Mouse (Mus musculus) heart, embryonic 16.5 days (tissue): ENCODE measurements around the gene Tigd4. TPM values are rescaled to one million over a fixed set of nuclear protein-coding genes. Genes with fewer than 3 reads are reported as not detected.

Experiments used
- ATAC-seq: fragments of 200-750 bp; cut with Nextera tagmentation; replicated peaks from 2 replicates; pipeline ENCODE4 v1.8.0; 2017; ENCODE audit warnings: moderate number of reproducible peaks; ENCODE audit not compliant: insufficient read depth, low FRiP score; ENCODE audit errors: extremely low read depth
- H3K27ac ChIP-seq: fragments of 300-500 bp; sonication (generic); 2 replicates; pipeline ENCODE4 v1.5.1; 2014; ENCODE audit warnings: mild to moderate bottlenecking, low read length, control low read depth, moderate library complexity
- H3K27me3 ChIP-seq: fragments of 300-500 bp; sonication (generic); 2 replicates; pipeline ENCODE4 v1.6.1; 2014; ENCODE audit warnings: low read length, mixed read lengths; ENCODE audit not compliant: control insufficient read depth, insufficient read depth
- H3K36me3 ChIP-seq: fragments of 300-500 bp; sonication (generic); 2 replicates; pipeline ENCODE4 v1.6.1; 2014; ENCODE audit not compliant: control insufficient read depth, insufficient read depth
- H3K4me1 ChIP-seq: fragments of 300-500 bp; sonication (generic); 2 replicates; pipeline ENCODE4 v1.6.1; 2014; ENCODE audit warnings: low read length, mixed read lengths; ENCODE audit not compliant: control insufficient read depth, insufficient read depth
- H3K4me2 ChIP-seq: fragments of 300-500 bp; sonication (generic); 2 replicates; pipeline ENCODE4 v1.6.1; 2014; ENCODE audit warnings: low read depth, mild to moderate bottlenecking, control low read depth, low read length
- H3K4me3 ChIP-seq: fragments of 300-500 bp; sonication (generic); 2 replicates; pipeline ENCODE4 v1.5.1; 2014; ENCODE audit warnings: mild to moderate bottlenecking, control low read depth, low read length
- H3K9ac ChIP-seq: fragments of 300-500 bp; sonication (generic); 2 replicates; pipeline ENCODE4 v1.6.1; 2014; ENCODE audit warnings: low read length, control low read depth
- H3K9me3 ChIP-seq: fragments of 300-500 bp; sonication (generic); replicated peaks from 2 replicates; pipeline ENCODE4 v1.6.1; 2016; ENCODE audit warnings: low read length; ENCODE audit not compliant: control insufficient read depth
- WGBS: fragments of 180-500 bp; shearing (Covaris S2); extraction: QIAGEN DNeasy Blood & Tissue Kit; methylation state at CpG from one replicate; pipeline ENCODE4 v1.1.7; 2014; 5-methylcytosine and 5-hydroxymethylcytosine counted together
- polyA plus RNA-seq: library from polyadenylated mRNA; unstranded; fragments of >200 nt; fragmentation: Nextera tagmentation; extraction: Ambion mirVana; gene quantifications from 2 replicates; pipeline ENCODE4 v1.2.1, GENCODE M21; 2015

Gene Tigd4
- polyA plus RNA-seq, 1 experiment from 2014 or later: 0.37 TPM

DNA sequence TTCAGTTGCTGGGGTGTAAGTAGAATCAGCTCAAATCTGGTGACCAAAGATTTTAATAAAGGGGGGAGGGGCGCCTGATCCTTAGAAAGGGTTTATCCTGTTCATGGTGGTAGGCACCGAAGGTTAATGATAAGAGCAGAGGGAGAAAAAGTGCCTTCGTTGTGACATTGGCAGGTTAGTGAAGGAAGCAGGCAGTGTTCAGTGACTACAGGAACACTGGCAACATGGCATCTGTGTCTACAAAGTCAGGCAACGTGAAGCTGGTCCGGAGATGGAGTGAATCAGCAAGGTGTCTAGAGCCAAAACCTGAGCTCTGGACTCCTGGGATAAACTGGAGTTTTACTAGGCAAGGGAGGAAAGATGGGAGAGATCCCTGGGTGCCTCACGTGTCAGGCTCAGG is 5.4 kb downstream of the Tigd4 start:
- H3K9me3 ChIP-seq: no peaks in the 10 kb centered on the region

DNA sequence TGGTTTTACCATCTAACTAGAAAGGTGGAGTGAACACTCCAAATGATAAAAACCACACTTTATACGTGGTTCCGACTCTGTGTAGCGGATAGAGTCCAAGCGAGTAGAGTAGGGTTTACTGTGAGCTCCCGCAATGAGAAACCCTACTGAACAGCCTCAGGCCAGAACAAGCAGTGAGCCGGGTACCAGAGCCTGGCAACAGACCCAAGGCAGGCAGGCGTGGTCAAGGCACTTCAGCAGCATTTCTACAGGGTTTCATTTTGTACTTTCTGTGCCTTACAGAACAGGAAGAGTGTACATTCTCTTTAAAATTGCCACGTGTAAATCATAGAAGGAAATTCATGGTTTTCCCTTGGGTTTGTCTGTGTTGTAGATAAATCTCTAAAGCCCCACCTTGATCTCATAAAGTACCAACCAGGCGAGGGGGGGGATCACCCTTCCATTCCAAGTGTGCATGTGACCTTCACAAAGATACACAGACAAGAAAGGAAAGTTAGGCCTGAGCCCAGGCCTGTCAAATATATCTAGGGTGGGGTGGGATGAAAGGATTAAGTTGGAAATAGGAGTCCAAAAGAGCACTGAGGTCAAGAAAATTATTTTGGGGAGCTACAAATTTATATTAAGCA is 8.6 kb downstream of the Tigd4 start:
- ATAC-seq: no peak

More for the DNA sequence above, 5.4 kb downstream of the Tigd4 start:
- H3K4me1 ChIP-seq: 0 out of 2 replicates have a peak, but pooled peaks cover 2% of the 10 kb centered on the region
- no peak overlapping the region for H3K4me3 ChIP-seq
- 78% methylated on average over 6 of the region's 6 CpGs for WGBS
- no peak for ATAC-seq
- no peak overlapping the region for H3K27ac ChIP-seq
- no peak overlapping the region for H3K9ac ChIP-seq
- H3K27me3 ChIP-seq: no peaks in the 10 kb centered on the region
- no peaks in the 10 kb centered on the region for H3K36me3 ChIP-seq
- no peak overlapping the region for H3K4me2 ChIP-seq

DNA sequence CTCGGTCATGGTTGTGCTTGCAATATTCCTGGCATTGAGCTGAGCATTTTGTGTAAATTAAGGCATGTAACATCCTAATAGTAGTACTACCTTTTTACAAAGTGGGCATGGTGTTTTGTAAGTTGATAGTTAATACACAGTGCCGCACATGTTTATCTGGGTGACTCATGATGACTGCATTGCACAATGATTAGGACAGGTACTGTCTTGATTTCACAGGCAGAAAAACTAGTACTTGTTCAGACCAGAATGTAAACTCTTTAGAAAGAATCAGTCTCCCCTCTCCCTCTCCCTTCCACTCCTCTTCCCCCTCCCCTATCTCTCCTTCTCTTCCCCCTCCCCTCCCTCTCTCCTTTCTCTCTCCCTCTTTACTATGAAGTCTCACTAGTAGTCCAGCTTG is 9.4 kb downstream of the Tigd4 start:
- H3K4me1 ChIP-seq: 0 out of 2 replicates have a peak, but pooled peaks cover 2% of the 10 kb centered on the region
- H3K27ac ChIP-seq: no peak overlapping the region
- ATAC-seq: no peak
- no peak overlapping the region for H3K4me2 ChIP-seq
- WGBS: 72% methylated on average over 2 of the region's 2 CpGs
- no peaks in the 10 kb centered on the region for H3K27me3 ChIP-seq
- no peaks in the 10 kb centered on the region for H3K36me3 ChIP-seq
- H3K9me3 ChIP-seq: peaks cover 3% of the 10 kb centered on the region; the same call in 1 of the 2 replicates
- H3K4me3 ChIP-seq: no peak overlapping the region
- no peak overlapping the region for H3K9ac ChIP-seq

More for the DNA sequence above, 8.6 kb downstream of the Tigd4 start:
- Histone ChIP-seq H3K4me3 (no peak overlapping the region), H3K27ac (no peak overlapping the region), H3K9ac (no peak overlapping the region), H3K36me3 (no peaks in the 10 kb centered on the region), H3K9me3 (peaks cover 3% of the 10 kb centered on the region; the same call in 1 of the 2 replicates), H3K27me3 (no peaks in the 10 kb centered on the region), H3K4me2 (no peak overlapping the region), H3K4me1 (0 out of 2 replicates have a peak, but pooled peaks cover 2% of the 10 kb centered on the region)
- 79% methylated on average over 9 of the region's 9 CpGs for WGBS

DNA sequence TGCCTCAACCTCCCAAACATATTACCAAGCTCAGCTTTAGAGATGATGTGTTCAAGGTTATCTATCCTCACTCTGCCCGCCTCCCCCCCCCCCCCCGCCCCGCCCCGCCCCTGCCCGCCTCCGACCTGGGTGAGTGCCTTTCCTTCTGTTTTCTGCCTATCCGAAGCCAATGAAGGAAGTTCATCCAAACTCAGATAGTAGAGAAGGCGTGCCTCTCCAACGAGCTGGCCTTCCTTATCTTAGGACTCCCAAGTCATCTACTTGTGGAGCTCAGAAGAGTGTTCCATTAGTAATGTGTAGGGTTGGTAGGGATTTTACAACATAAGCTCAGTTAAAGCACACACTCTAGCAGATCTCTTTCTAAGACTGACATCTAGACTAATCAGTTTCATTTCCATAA is 9.8 kb downstream of the Tigd4 start:
- 0 out of 2 replicates have a peak, but pooled peaks cover 2% of the 10 kb centered on the region for H3K4me1 ChIP-seq
- 65% methylated on average over 8 of the region's 9 CpGs for WGBS
- H3K4me3 ChIP-seq: no peak overlapping the region
- no peak overlapping the region for H3K4me2 ChIP-seq
- H3K9me3 ChIP-seq: peaks cover 3% of the 10 kb centered on the region; the same call in 1 of the 2 replicates
- no peak for ATAC-seq
- H3K27ac ChIP-seq: no peak overlapping the region
- H3K27me3 ChIP-seq: no peaks in the 10 kb centered on the region
- no peaks in the 10 kb centered on the region for H3K36me3 ChIP-seq
- no peak overlapping the region for H3K9ac ChIP-seq

DNA sequence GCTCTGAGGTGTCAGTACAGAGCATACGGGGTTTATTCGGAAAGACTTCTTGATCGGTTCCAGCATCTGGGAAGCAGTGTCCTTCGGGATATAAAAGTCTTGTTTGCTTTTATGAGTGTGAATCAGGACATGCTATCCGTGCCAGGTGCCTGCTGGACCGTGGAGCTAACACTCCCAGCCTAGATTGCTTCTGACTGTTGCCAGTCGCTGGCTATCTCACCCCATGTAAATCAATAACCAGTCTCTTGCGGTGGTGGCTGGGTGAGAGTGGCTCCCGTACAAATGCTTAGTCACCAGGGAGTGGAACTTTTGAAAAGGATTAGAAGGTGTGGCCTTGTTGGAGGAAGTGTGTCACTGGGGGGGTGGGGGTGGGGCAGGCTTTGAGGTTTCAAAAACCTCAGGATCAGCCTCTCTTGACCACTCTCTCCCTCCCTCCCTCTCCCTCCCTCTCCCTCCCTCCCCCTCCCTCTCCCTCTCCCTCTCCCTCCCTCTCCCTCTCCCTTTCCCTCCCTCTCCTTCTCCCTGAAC is 16.9 kb downstream of the Tigd4 start:
- 0 out of 2 replicates have a peak, but pooled peaks cover under 1% of the 10 kb centered on the region for H3K4me1 ChIP-seq
- no peaks in the 10 kb centered on the region for H3K36me3 ChIP-seq
- peaks cover 3% of the 10 kb centered on the region; the same call in 1 of the 2 replicates for H3K9me3 ChIP-seq
- H3K27me3 ChIP-seq: no peaks in the 10 kb centered on the region
- H3K9ac ChIP-seq: no peak overlapping the region
- 81% methylated on average over 9 of the region's 9 CpGs for WGBS
- no peak overlapping the region for H3K4me3 ChIP-seq
- no peak overlapping the region for H3K4me2 ChIP-seq
- no peak for ATAC-seq
- no peak overlapping the region for H3K27ac ChIP-seq

DNA sequence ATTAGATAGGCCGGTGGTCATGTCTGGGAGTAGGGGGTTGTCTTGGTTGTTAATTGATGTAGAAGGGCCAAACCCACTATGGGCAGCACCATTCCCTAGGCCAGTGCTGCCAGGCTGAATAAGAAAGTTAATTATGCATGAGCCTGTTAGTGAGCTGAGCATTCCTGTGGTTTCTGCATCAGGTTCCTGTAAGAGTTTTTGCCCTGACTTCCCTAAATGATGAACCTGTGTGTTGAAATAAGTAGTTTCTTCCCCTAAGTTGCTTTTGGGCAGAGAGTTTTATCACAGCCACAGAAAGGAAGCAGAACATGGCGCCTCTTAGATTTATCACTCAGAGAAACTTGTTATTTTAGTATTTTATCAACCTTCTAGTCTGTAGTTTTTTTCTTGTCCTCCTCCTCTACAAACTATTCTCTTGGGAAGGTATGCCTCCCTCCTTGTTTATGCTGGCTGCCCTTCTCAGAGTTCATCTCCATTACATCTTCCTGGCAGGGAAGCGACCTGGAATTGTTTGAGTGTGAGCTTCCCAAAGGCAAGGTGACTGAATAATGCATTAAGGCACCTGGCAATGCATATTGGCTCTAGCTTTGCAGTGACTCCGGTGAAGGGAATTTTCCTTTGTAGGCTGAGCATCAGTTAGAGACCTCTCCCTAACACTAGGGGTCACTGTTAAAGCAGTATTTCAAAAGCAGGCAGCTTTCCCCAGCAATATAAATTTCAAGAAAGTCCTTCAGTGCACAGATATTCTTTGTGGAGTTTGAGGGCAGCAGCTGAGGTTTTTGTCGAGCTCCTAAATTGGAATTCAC is 21.9 kb downstream of the Tigd4 start:
- Histone ChIP-seq H3K9me3 (no peaks in the 10 kb centered on the region), H3K36me3 (no peaks in the 10 kb centered on the region), H3K4me3 (no peak overlapping the region), H3K27me3 (no peaks in the 10 kb centered on the region), H3K27ac (no peak overlapping the region), H3K9ac (no peak overlapping the region), H3K4me2 (no peak overlapping the region), H3K4me1 (peaks cover 5% of the 10 kb centered on the region; the same call in 1 of the 2 replicates)
- WGBS: 21% methylated on average over 5 of the region's 5 CpGs
- peak; percentile 41; the same call in 1 of the 2 replicates for ATAC-seq

DNA sequence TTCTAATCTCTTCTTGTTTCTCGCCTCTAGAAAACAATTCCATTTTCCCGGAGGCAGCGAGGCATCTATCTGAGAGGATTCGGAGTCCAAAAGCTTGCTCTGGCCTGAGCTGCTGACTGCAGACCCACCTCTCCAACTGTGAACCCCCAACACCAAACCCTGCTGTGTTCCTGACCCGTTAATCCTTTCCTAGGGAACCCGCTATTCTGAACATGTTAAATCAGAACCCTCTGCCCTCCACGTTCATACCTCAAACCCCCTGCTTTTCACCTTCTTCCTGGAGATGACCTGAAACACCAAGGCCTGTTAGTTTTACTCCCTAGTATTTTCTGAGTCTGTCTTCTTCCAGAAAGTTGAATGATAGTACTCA is 22.5 kb downstream of the Tigd4 start:
- no peak for ATAC-seq
- Histone ChIP-seq H3K4me1 (peaks cover 5% of the 10 kb centered on the region; the same call in 1 of the 2 replicates), H3K4me3 (no peak overlapping the region), H3K27me3 (no peaks in the 10 kb centered on the region), H3K9me3 (no peaks in the 10 kb centered on the region), H3K36me3 (no peaks in the 10 kb centered on the region), H3K27ac (no peak overlapping the region), H3K9ac (no peak overlapping the region), H3K4me2 (no peak overlapping the region)
- 40% methylated on average over 7 of the region's 7 CpGs for WGBS

DNA sequence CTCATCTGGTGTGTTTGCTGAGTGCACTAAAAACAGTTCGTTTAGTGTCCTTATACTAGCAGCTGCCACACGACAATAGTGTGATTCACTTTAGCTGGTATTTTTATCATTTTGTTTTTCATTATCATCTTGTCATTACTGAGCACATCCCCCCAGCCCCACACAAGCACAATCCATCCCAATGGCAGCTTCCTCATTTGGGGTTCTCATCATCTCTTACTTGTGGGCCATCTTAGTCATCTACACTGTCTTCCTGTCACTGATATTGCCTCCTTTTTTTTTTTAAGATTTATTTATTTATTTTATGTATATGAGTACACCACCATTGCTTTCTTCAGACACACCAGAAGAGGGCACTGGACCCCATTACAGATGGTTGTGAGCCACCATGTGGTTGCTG is 25.3 kb downstream of the Tigd4 start:
- Histone ChIP-seq H3K9me3 (no peaks in the 10 kb centered on the region), H3K36me3 (no peaks in the 10 kb centered on the region), H3K27me3 (no peaks in the 10 kb centered on the region), H3K4me1 (peaks cover 7% of the 10 kb centered on the region; the same call in 1 of the 2 replicates), H3K4me2 (no peak overlapping the region), H3K4me3 (no peak overlapping the region), H3K9ac (no peak overlapping the region), H3K27ac (no peak overlapping the region)
- ATAC-seq: no peak
- WGBS: 92% methylated on average over 2 of the region's 2 CpGs

DNA sequence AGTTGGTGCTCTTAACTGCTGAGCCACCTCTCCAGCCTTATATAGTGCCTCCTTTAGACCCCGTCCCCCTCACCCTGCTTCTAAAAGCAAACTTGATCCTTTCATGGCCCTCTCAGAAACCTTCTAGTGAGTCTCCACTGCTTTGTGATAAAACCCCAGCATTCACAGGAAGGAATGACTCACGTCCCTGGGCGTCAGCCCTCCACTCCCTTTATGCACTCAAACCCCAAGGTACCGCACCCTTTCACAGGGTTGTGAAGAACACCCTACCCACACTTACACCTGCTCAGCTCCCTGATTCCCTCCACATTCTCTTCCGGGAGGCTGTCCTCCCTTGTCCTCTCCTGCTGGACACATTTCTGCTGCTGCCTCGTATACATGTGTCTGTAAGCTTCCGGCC is 25.7 kb downstream of the Tigd4 start:
- no peak for ATAC-seq
- Histone ChIP-seq H3K9ac (no peak overlapping the region), H3K9me3 (no peaks in the 10 kb centered on the region), H3K27me3 (no peaks in the 10 kb centered on the region), H3K27ac (no peak overlapping the region), H3K4me1 (peaks cover 9% of the 10 kb centered on the region), H3K4me2 (no peak overlapping the region), H3K36me3 (no peaks in the 10 kb centered on the region), H3K4me3 (no peak overlapping the region)
- WGBS: 90% methylated on average over 7 of the region's 7 CpGs
